Comparison of ENCODE assay signal across 9 mouse cellular contexts in the genomic region with DNA sequence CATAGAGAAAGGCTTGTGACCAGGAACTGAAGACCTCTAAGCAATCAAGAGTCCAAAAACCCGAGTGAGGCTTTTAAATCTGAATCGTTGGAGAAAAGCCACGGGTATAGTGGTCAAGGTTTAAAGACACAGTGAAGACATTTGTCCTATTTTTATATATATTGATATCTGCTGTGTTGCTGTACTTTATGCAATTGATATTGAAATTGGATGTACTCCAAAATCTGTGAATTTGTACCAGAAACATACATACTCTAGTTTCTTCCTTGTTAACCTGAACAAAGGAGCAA. TPM values are rescaled to one million over a fixed set of nuclear protein-coding genes. Genes with fewer than 3 reads are reported as not detected.
A peak's percentile ranks its signal among the peaks of the same experiment; 100 is the strongest.
DNase-seq lines count a peak whose midpoint lies in the region; ATAC-seq and TF ChIP-seq lines count a peak whose summit lies in the region.
"Had no signal": no experiment of that assay in that cellular context is flagged by ENCODE, and none has a peak within 500 bp of the region (broad histone marks: within the 10 kb centered on the region; RNA-seq: fewer than 3 reads in every experiment).

No protein-coding gene starts in this region.

- in situ Hi-C loops in ES-E14 (cut with MboI; ENCODE audit: low sequenced_read_pairs in 2 of 2, unreplicated experiment in 2 of 2): no loop called here

- no peaks in the 10 kb centered on the region for H3K36me3 ChIP-seq in heart, embryonic 13.5 days
- no peaks in the 10 kb centered on the region for H3K36me3 ChIP-seq in ES-E14 (ENCODE audit: control insufficient read depth, insufficient read depth, low read length, poor library complexity, severe bottlenecking)
- H3K36me3 ChIP-seq in forebrain, postnatal 0 days (ENCODE audit: insufficient read depth): no peaks in the 10 kb centered on the region
- no peaks in the 10 kb centered on the region for H3K36me3 ChIP-seq in liver, postnatal 0 days (replicated peaks; ENCODE audit: insufficient read depth, low read length)

- H3K27ac ChIP-seq in heart, embryonic 13.5 days (replicated peaks): peak overlapping the region; percentile 66; the same call in 1 of the 2 replicates
- H3K27ac ChIP-seq in ES-E14 (ENCODE audit: insufficient read depth, low read depth, low read length, poor library complexity, severe bottlenecking): no peak overlapping the region
- H3K27ac ChIP-seq in forebrain, postnatal 0 days (ENCODE audit: low read depth, low read length): 0 out of 2 replicates have a peak overlapping the region, but pooled peaks have one; percentile 75
- peak overlapping the region; percentile 99 for H3K27ac ChIP-seq in liver, postnatal 0 days (ENCODE audit: low read depth)

- WGBS in heart, embryonic 13.5 days: 9% methylated on average over 3 of the region's 3 CpGs
- WGBS in forebrain, postnatal 0 days: 7% methylated on average over 3 of the region's 3 CpGs
- WGBS in liver, postnatal 0 days (ENCODE audit: insufficient replicate concordance): 8% methylated on average over 3 of the region's 3 CpGs

- no peak for ATAC-seq in heart, embryonic 13.5 days (ENCODE audit: extremely low read depth, insufficient number of reproducible peaks, low FRiP score, low TSS enrichment)
- no peak for ATAC-seq in forebrain, postnatal 0 days
- ATAC-seq in liver, postnatal 0 days: no peak
- ATAC-seq in frontal cortex, adult (ENCODE audit: low TSS enrichment): no peak
- ATAC-seq in cerebellum, adult (ENCODE audit: insufficient number of reproducible peaks, low FRiP score, low TSS enrichment): no peak

- no peak for TF ChIP-seq EP300 in liver, postnatal 0 days (IDR thresholded peaks at IDR 0.05; ENCODE audit: low read depth)

- peak overlapping the region; percentile 88 for H3K4me2 ChIP-seq in heart, embryonic 13.5 days
- peak overlapping the region; percentile 56 for H3K4me2 ChIP-seq in forebrain, postnatal 0 days (ENCODE audit: low read depth)
- H3K4me2 ChIP-seq in liver, postnatal 0 days (ENCODE audit: low read depth, low read length): peak overlapping the region; percentile 81

- peak overlapping the region; percentile 81 for H3K4me3 ChIP-seq in heart, embryonic 13.5 days
- peak overlapping the region; percentile 87 to 96; a peak in 3 of 4 replicates for H3K4me3 ChIP-seq in ES-E14 (ENCODE audit: insufficient read depth in 1 of 2, low read depth in 1 of 2, low read length in 2 of 2, poor library complexity in 1 of 2, severe bottlenecking in 1 of 2)
- H3K4me3 ChIP-seq in forebrain, postnatal 0 days (ENCODE audit: low read depth, low read length): peak overlapping the region; percentile 83
- H3K4me3 ChIP-seq in liver, postnatal 0 days (ENCODE audit: low read depth, low read length): peak overlapping the region; percentile 94

- no peak for TF ChIP-seq CTCF in forebrain, postnatal 0 days (IDR thresholded peaks at IDR 0.05; ENCODE audit: low read depth)
- no peak for TF ChIP-seq CTCF in liver, postnatal 0 days (IDR thresholded peaks at IDR 0.05; ENCODE audit: low read depth)

- no peak for DNase-seq in heart, postnatal 14 days
- DNase-seq in ES-E14 (ENCODE audit: low read depth, low spot score): no peak
- no peak for DNase-seq in forebrain, postnatal 0 days
- no peak for DNase-seq in liver, postnatal 0 days
- DNase-seq in adrenal gland, postnatal 25 days: no peak
- DNase-seq: embryo, embryonic 11 days had no signal

- H3K9me3 ChIP-seq in heart, embryonic 13.5 days: no peaks in the 10 kb centered on the region
- H3K9me3 ChIP-seq in ES-E14 (ENCODE audit: control insufficient read depth, insufficient read depth, low read depth, low read length): no peaks in the 10 kb centered on the region
- no peaks in the 10 kb centered on the region for H3K9me3 ChIP-seq in forebrain, postnatal 0 days (ENCODE audit: low read length)
- no peaks in the 10 kb centered on the region for H3K9me3 ChIP-seq in liver, postnatal 0 days (ENCODE audit: low read length)

- no peaks in the 10 kb centered on the region for H3K27me3 ChIP-seq in heart, embryonic 13.5 days (replicated peaks)
- H3K27me3 ChIP-seq in forebrain, postnatal 0 days (ENCODE audit: insufficient read depth, low read length): no peaks in the 10 kb centered on the region
- H3K27me3 ChIP-seq in liver, postnatal 0 days (ENCODE audit: insufficient read depth, low read length): no peaks in the 10 kb centered on the region

- peak overlapping the region; percentile 92 for H3K9ac ChIP-seq in heart, embryonic 13.5 days
- H3K9ac ChIP-seq in ES-E14 (ENCODE audit: insufficient read depth, low read depth, low read length, poor library complexity, severe bottlenecking): no peak overlapping the region
- H3K9ac ChIP-seq in forebrain, postnatal 0 days: peak overlapping the region; percentile 77
- H3K9ac ChIP-seq in liver, postnatal 0 days (replicated peaks): peak overlapping the region; percentile 95

- intact Hi-C loops in heart, postnatal 14 days (cut with DNase I): loop anchor here (5.0 kb wide), 1 partner anchor 71 kb away; a partner anchor contains a TSS

- H3K4me1 ChIP-seq in heart, embryonic 13.5 days: peaks cover 14% of the 10 kb centered on the region
- H3K4me1 ChIP-seq in ES-E14 (ENCODE audit: control insufficient read depth in 2 of 2, insufficient read depth in 2 of 2, low read length in 2 of 2, poor library complexity in 1 of 2): no peaks in the 10 kb centered on the region
- peaks cover 8% of the 10 kb centered on the region; the same call in 1 of the 2 replicates for H3K4me1 ChIP-seq in forebrain, postnatal 0 days (ENCODE audit: insufficient read depth)
- H3K4me1 ChIP-seq in liver, postnatal 0 days (ENCODE audit: insufficient read depth): peaks cover 27% of the 10 kb centered on the region

TF ChIP-seq in ES-E14, 5 proteins besides CTCF, POLR2A, EP300 and RAD21:
- TF ChIP-seq ZNF384 (IDR thresholded peaks at IDR 0.05; ENCODE audit: low read depth, low read length) (no peak), ZC3H11A (IDR thresholded peaks at IDR 0.05; ENCODE audit: borderline replicate concordance, low read depth, low read length) (no peak), CHD2 (IDR thresholded peaks at IDR 0.05; ENCODE audit: low read depth, low read length) (no peak), HCFC1 (IDR thresholded peaks at IDR 0.05; ENCODE audit: borderline replicate concordance, insufficient read depth, low read length) (no peak), MAFK (IDR thresholded peaks at IDR 0.05; ENCODE audit: insufficient read depth, low read depth, low read length) (no peak)

RNA-seq across cellular contexts. Expression of a gene that starts 0.8 kb away (rescaled TPM):
- 40.6 and 46.4 TPM in 2 replicates for polyA plus RNA-seq in heart, embryonic 13.5 days (2015; fragmentation: Nextera tagmentation; extraction: Ambion mirVana)
- 10 to 100 TPM; 90.3 to 91.6 TPM for total RNA-seq in heart, postnatal 14 days (2021)
- 21.5 and 29.7 TPM in 2 replicates for total RNA-seq in ES-E14 (2012; rRNA removed)
- 53.9 and 69.8 TPM in 2 replicates for total RNA-seq in forebrain, postnatal 0 days (2014; rRNA removed)
- 52.3 and 58.9 TPM in 2 replicates for polyA plus RNA-seq in forebrain, postnatal 0 days (2015; fragmentation: Nextera tagmentation; extraction: Ambion mirVana)
- polyA plus RNA-seq in liver, postnatal 0 days (2015; fragmentation: Nextera tagmentation; extraction: Ambion mirVana): 146 and 149 TPM in 2 replicates
- total RNA-seq in adrenal gland, postnatal 25 days (2021): 217 and 293 TPM in 2 replicates

RNA-seq across cellular contexts. Expression of a gene that starts 0.9 kb away (rescaled TPM):
- polyA plus RNA-seq in heart, embryonic 13.5 days (2015; fragmentation: Nextera tagmentation; extraction: Ambion mirVana): 0.13 and 0.20 TPM in 2 replicates
- under 1 TPM; 0.07 to 0.10 TPM for total RNA-seq in heart, postnatal 14 days (2021)
- 1.1 and 2.0 TPM in 2 replicates for total RNA-seq in ES-E14 (2012; rRNA removed)
- total RNA-seq in forebrain, postnatal 0 days (2014; rRNA removed): 0.77 and 0.81 TPM in 2 replicates
- polyA plus RNA-seq in forebrain, postnatal 0 days (2015; fragmentation: Nextera tagmentation; extraction: Ambion mirVana): 0.42 and 0.73 TPM in 2 replicates
- polyA plus RNA-seq in liver, postnatal 0 days (2015; fragmentation: Nextera tagmentation; extraction: Ambion mirVana): 0.18 and 0.29 TPM in 2 replicates
- total RNA-seq in adrenal gland, postnatal 25 days (2021): 0.91 and 1.4 TPM in 2 replicates
